Mouse (Mus musculus): ENCODE results near the gene Grin1.

DNA sequence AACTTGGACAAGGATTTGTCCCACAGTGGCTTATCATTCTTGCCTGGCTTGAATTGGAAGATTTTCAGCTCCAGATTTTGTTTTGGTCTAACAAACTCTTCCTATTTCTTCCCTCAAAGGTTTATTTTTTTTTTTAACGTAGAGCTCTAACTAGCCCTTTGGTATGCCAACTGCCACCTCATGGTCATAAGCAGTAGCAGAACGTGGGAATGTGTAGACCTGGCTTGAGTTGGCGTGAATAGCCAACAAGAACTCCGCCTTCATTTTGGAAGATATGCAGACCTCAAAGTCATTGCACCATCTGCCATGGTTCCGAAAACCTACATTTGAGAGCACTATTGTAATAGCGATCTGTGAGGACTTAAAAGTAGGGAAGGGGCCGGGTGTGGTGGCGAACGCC is 12.5 kb upstream of the Grin1 start:
- TF ChIP-seq CTCF (IDR thresholded peaks at IDR 0.05; ENCODE audit: extremely low read depth, insufficient read depth, low read length) (no peak), POLR2A (IDR thresholded peaks at IDR 0.05; ENCODE audit: extremely low read depth, insufficient read depth, low read length) (no peak)

Data from cortical plate, adult 2 months (tissue).